Mouse (Mus musculus) bone marrow macrophage, adult 2 months (primary cell): ENCODE results near the gene Crim1.

Source experiments
- CTCF ChIP-seq: IDR thresholded peaks from 2 replicates; pipeline ENCODE4 v1.5.1; 2012; ENCODE audit warnings: low read depth, mild to moderate bottlenecking, low read length, moderate library complexity
- POLR2A ChIP-seq: IDR thresholded peaks from 2 replicates; pipeline ENCODE4 v1.6.1; 2012; ENCODE audit warnings: mild to moderate bottlenecking, low read depth, low read length, borderline replicate concordance

DNA sequence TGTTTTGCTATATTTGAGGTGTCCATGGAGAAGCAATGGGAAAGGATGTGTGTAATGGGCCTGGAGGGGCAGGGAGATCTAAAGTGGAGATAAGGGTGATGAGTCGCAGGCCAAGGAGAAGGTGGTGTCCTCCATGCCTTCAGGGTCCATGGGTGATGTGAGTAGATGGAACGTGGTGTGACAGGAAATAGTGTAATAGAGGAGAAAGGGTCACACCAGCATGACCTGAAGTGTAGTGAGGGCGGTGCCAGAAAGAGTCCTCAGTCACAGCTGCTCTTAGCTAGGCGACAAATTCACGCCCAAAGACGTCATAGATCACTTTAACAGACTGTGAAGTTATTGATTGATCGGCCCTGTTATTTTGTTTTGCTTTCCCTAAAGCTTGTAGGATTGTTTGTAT lies 41.2 kb downstream of the Crim1 start:
- no peak for TF ChIP-seq CTCF
- TF ChIP-seq POLR2A, result no peak
